Mouse (Mus musculus): ENCODE measurements around the gene Taar2.

- TF ChIP-seq CTCF (IDR thresholded peaks at IDR 0.05; ENCODE audit: borderline replicate concordance, insufficient read depth, low read length) (no peak), POLR2A (IDR thresholded peaks at IDR 0.05; ENCODE audit: low read depth, low read length) (no peak)
These were observed at the start of gene Taar2 for GRCm38 (mm10) chr10:23938312-23938711.
